Mouse (Mus musculus) midbrain, embryonic 11.5 days (tissue): ENCODE results near the gene Osbpl2. TPM values are rescaled to one million over a fixed set of nuclear protein-coding genes. Genes with fewer than 3 reads are reported as not detected.
A peak's percentile ranks its signal among the peaks of the same experiment; 100 is the strongest.
"Not testable (repeated sequence)": the region's sequence is repeated elsewhere in the genome, so short reads cannot be mapped to it uniquely, and the experiment has no call there.

Experiments
- ATAC-seq: fragments of 200-750 bp; cut with Nextera tagmentation; 2 replicates; pipeline ENCODE4 v1.8.0; 2017; ENCODE audit warnings: moderate TSS enrichment, moderate library complexity; ENCODE audit not compliant: low FRiP score
- DNase-seq: peaks from one replicate; pipeline ENCODE4 v3.0.0; 2015; ENCODE audit warnings: low spot score; ENCODE audit errors: missing footprints
- H3K27ac ChIP-seq: fragments of 300-500 bp; sonication (generic); 2 replicates; pipeline ENCODE4 v1.5.1; 2014; ENCODE audit warnings: low read depth, low read length
- H3K27me3 ChIP-seq: fragments of 300-500 bp; sonication (generic); 2 replicates; pipeline ENCODE4 v1.6.1; 2014; ENCODE audit warnings: mild to moderate bottlenecking, low read length, moderate library complexity, mixed read lengths; ENCODE audit not compliant: control insufficient read depth, insufficient read depth
- H3K36me3 ChIP-seq: fragments of 300-500 bp; sonication (generic); 2 replicates; pipeline ENCODE4 v1.6.1; 2014; ENCODE audit warnings: mild to moderate bottlenecking, low read length, moderate library complexity, mixed read lengths; ENCODE audit not compliant: control insufficient read depth, insufficient read depth
- H3K4me1 ChIP-seq: fragments of 300-500 bp; sonication (generic); 2 replicates; pipeline ENCODE4 v1.6.1; 2014; ENCODE audit warnings: low read length; ENCODE audit not compliant: control insufficient read depth, insufficient read depth
- H3K4me2 ChIP-seq: fragments of 300-500 bp; sonication (generic); 2 replicates; pipeline ENCODE4 v1.6.1; 2014; ENCODE audit warnings: mild to moderate bottlenecking, moderate library complexity
- H3K4me3 ChIP-seq: fragments of 300-500 bp; sonication (generic); 2 replicates; pipeline ENCODE4 v1.5.1; 2014; ENCODE audit warnings: low read depth, low read length
- H3K9ac ChIP-seq: fragments of 300-500 bp; sonication (generic); 2 replicates; pipeline ENCODE4 v1.6.1; 2014; ENCODE audit warnings: low read length
- H3K9me3 ChIP-seq: fragments of 300-500 bp; sonication (generic); 2 replicates; pipeline ENCODE4 v1.6.1; 2016; ENCODE audit warnings: low read length; ENCODE audit not compliant: control insufficient read depth
- WGBS: fragments of 180-500 bp; shearing (Covaris S2); extraction: QIAGEN DNeasy Blood & Tissue Kit; methylation state at CpG from one replicate; pipeline ENCODE4 v1.1.7; 2014; 5-methylcytosine and 5-hydroxymethylcytosine counted together
- polyA plus RNA-seq: library from polyadenylated mRNA; unstranded; fragments of >200 nt; fragmentation: Nextera tagmentation; extraction: Ambion mirVana; gene quantifications from 2 replicates; pipeline ENCODE4 v1.2.1, GENCODE M21; 2014

Osbpl2 gene
- polyA plus RNA-seq, 1 experiment from 2014 or later = 43.3 TPM

GRCm38 (mm10) chr2:180166869-180167268, 47.8 kb downstream of the Osbpl2 start:
- WGBS = 86% methylated on average over 2 of the region's 2 CpGs
- no peaks in the 10 kb centered on the region for H3K27me3 ChIP-seq

GRCm38 (mm10) chr2:180170151-180170805, 51.2 kb downstream of the Osbpl2 start:
- no peak overlapping the region for H3K9ac ChIP-seq
- H3K4me2 ChIP-seq = no peak overlapping the region
- peaks cover 9% of the 10 kb centered on the region; the same call in 1 of the 2 replicates for H3K36me3 ChIP-seq
- peaks cover 12% of the 10 kb centered on the region for H3K4me1 ChIP-seq
- 89% methylated on average over 11 of the region's 11 CpGs for WGBS
- ATAC-seq (no peak), DNase-seq (no peak)
- no peak overlapping the region for H3K27ac ChIP-seq
- H3K9me3 ChIP-seq = no peaks in the 10 kb centered on the region
- H3K27me3 ChIP-seq = no peaks in the 10 kb centered on the region
- no peak overlapping the region for H3K4me3 ChIP-seq

More at GRCm38 (mm10) chr2:180166869-180167268, 47.8 kb downstream of the Osbpl2 start:
- H3K4me1 ChIP-seq = no peaks in the 10 kb centered on the region
- DNase-seq (peak; percentile 65), ATAC-seq (no peak)
- H3K4me2 ChIP-seq = no peak overlapping the region
- no peak overlapping the region for H3K4me3 ChIP-seq
- 0 out of 2 replicates have a peak, but pooled peaks cover 4% of the 10 kb centered on the region for H3K36me3 ChIP-seq
- H3K9ac ChIP-seq = no peak overlapping the region
- no peak overlapping the region for H3K27ac ChIP-seq
- H3K9me3 ChIP-seq = no peaks in the 10 kb centered on the region

GRCm38 (mm10) chr2:180170806-180171521, 51.9 kb downstream of the Osbpl2 start, which contains the start of gene Adrm1:
Gene Adrm1 (plus strand): TSS chr2:180171485.
- H3K9me3 ChIP-seq = no peaks in the 10 kb centered on the region
- 4% methylated on average over 41 of the region's 41 CpGs for WGBS
- peak within 1 kb of the TSS; percentile 99 for H3K4me2 ChIP-seq
- peaks cover 12% of the 10 kb centered on the region for H3K4me1 ChIP-seq
- ATAC-seq (peak; percentile 99), DNase-seq (peak; percentile 100)
- H3K4me3 ChIP-seq = peak within 1 kb of the TSS; percentile 96
- H3K27me3 ChIP-seq = no peaks in the 10 kb centered on the region
- peak within 1 kb of the TSS; percentile 74 for H3K27ac ChIP-seq
- H3K36me3 ChIP-seq = peaks cover 14% of the 10 kb centered on the region; the same call in 1 of the 2 replicates
- peak within 1 kb of the TSS; percentile 94 for H3K9ac ChIP-seq

GRCm38 (mm10) chr2:180171522-180172070, 52.5 kb downstream of the Osbpl2 start:
- Histone ChIP-seq H3K9me3 (no peaks in the 10 kb centered on the region), H3K9ac (peak overlapping the region; percentile 94), H3K4me1 (peaks cover 12% of the 10 kb centered on the region), H3K4me3 (peak overlapping the region; percentile 96), H3K27ac (peak overlapping the region; percentile 74), H3K36me3 (peaks cover 17% of the 10 kb centered on the region; the same call in 1 of the 2 replicates), H3K4me2 (peak overlapping the region; percentile 99), H3K27me3 (no peaks in the 10 kb centered on the region)
- ATAC-seq (peak; percentile 77), DNase-seq (no peak)
- under 1% methylated on average over 75 of the region's 80 CpGs for WGBS

- peak; percentile 88 for DNase-seq
- peak overlapping the region; percentile 99 for H3K4me2 ChIP-seq
- H3K4me3 ChIP-seq = peak overlapping the region; percentile 96
- no peaks in the 10 kb centered on the region for H3K27me3 ChIP-seq
- ATAC-seq = no peak
- no peak overlapping the region; the same call in 1 of the 2 replicates for H3K27ac ChIP-seq
- WGBS = 5% methylated on average over 8 of the region's 9 CpGs
- H3K36me3 ChIP-seq = peaks cover 21% of the 10 kb centered on the region; the same call in 1 of the 2 replicates
- H3K4me1 ChIP-seq = peaks cover 12% of the 10 kb centered on the region
- H3K9ac ChIP-seq = peak overlapping the region; percentile 94
- H3K9me3 ChIP-seq = no peaks in the 10 kb centered on the region
Observed at GRCm38 (mm10) chr2:180172152-180172551, 53.0 kb downstream of the Osbpl2 start.

- H3K27ac ChIP-seq = no peak overlapping the region
- 86% methylated on average over 4 of the region's 4 CpGs for WGBS
- H3K9me3 ChIP-seq = no peaks in the 10 kb centered on the region
- peaks cover 12% of the 10 kb centered on the region for H3K4me1 ChIP-seq
- no peaks in the 10 kb centered on the region for H3K27me3 ChIP-seq
- H3K9ac ChIP-seq = no peak overlapping the region; the same call in 1 of the 2 replicates
- ATAC-seq (no peak), DNase-seq (no peak)
- H3K4me3 ChIP-seq = 0 out of 2 replicates have a peak overlapping the region, but pooled peaks have one; percentile 96
- H3K36me3 ChIP-seq = peaks cover 30% of the 10 kb centered on the region
- no peak overlapping the region for H3K4me2 ChIP-seq
Observed at GRCm38 (mm10) chr2:180173163-180173562, 54.1 kb downstream of the Osbpl2 start.

GRCm38 (mm10) chr2:180173711-180174110, 54.6 kb downstream of the Osbpl2 start:
- peaks cover 30% of the 10 kb centered on the region for H3K36me3 ChIP-seq
- DNase-seq, H3K4me2 ChIP-seq, H3K9ac ChIP-seq, H3K4me3 ChIP-seq, ATAC-seq, H3K27ac ChIP-seq, H3K9me3 ChIP-seq, H3K27me3 ChIP-seq: not testable (repeated sequence)
- WGBS = 92% methylated on average over 8 of the region's 8 CpGs
- peaks cover 12% of the 10 kb centered on the region for H3K4me1 ChIP-seq

GRCm38 (mm10) chr2:180174121-180174520, 55.0 kb downstream of the Osbpl2 start:
- WGBS = 93% methylated on average over 5 of the region's 5 CpGs

More at GRCm38 (mm10) chr2:180174121-180174520, 55.0 kb downstream of the Osbpl2 start:
- H3K9me3 ChIP-seq = no peaks in the 10 kb centered on the region
- H3K4me1 ChIP-seq = peaks cover 12% of the 10 kb centered on the region
- no peak for DNase-seq
- H3K9ac ChIP-seq = no peak overlapping the region
- H3K4me2 ChIP-seq = no peak overlapping the region
- no peaks in the 10 kb centered on the region for H3K27me3 ChIP-seq
- H3K27ac ChIP-seq = no peak overlapping the region
- no peak overlapping the region for H3K4me3 ChIP-seq
- no peak for ATAC-seq
- peaks cover 30% of the 10 kb centered on the region for H3K36me3 ChIP-seq
